Mouse (Mus musculus): ENCODE results near the gene Snrnp25.

- TF ChIP-seq CTCF (conservative IDR thresholded peaks at IDR 0.05; ENCODE audit: low read length) (no peak), NANOG (IDR thresholded peaks at IDR 0.05; ENCODE audit: borderline replicate concordance, low read length) (no peak), POU5F1 (IDR thresholded peaks at IDR 0.05; ENCODE audit: borderline replicate concordance, low read length) (no peak)
Measured at GRCm38 (mm10) chr11:32222570-32223194, 17.5 kb downstream of the Snrnp25 start.
